Mouse (Mus musculus): ENCODE measurements around the gene Trim21. TPM values are rescaled to one million over a fixed set of nuclear protein-coding genes. Genes with fewer than 3 reads are reported as not detected.

Trim21 gene
- 0.06 TPM in 1 of 2 replicates, not detected in the other for polyA plus RNA-seq (2015; fragmentation: Nextera tagmentation; extraction: Ambion mirVana)

DNA sequence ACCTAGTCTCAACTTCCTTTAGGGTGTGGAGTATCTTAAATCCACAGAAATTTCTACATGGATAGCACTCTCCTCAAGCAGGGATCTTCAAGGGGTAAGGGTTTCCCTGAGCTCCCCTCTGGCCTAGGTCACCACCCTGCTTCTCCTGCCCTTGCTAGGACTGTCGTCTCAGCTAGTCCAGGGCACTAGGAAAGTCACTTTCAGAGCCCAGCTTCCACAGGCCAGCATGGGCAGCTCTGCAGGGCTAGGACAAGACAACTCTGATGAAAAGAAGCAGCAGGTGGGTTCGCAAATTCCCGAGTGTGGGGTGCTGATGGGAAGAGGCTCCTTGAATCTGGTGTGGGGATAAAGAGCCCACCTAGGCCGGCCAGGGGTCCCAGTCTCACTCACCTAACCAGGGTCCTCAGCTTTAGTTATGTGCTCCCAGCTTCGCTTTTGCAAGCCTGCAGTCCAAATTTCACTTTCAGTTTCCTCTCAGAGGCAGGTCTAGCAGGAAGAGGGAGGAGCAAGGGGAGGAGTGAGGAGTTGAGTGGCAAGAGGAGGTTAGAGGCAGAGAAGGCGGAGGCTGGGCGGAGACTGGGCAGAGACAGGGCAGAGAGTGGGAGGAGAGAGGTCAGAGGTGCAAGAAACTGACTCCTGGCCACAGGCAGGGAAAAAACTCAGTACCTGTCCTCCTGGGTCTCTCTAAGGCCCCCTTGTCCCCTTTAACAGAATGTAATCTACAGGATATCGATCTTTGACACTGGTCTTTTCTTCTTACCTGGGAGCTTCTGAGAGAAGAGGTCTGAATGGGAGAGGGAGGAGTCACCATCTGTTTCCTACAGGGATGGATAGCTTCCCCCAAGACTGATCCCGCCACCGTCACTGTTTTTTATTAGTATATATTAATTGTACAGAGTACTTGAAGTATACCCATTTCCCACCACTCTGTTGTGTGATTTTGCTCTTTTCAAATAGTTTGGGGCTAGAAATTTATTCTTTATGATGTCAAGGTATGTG lies at the start of gene Trim21:
Trim21 (minus strand) TSS at position 488 of the 999 bp plus-strand sequence.
- Histone ChIP-seq H3K4me3 (peak within 1 kb of the TSS; percentile 23), H3K4me1 (no peaks in the 10 kb centered on the region), H3K27ac (replicated peaks) (no peak within 1 kb of the TSS), H3K9ac (replicated peaks) (no peak within 1 kb of the TSS), H3K4me2 (replicated peaks) (peak within 1 kb of the TSS; percentile 26), H3K27me3 (no peaks in the 10 kb centered on the region), H3K9me3 (no peaks in the 10 kb centered on the region), H3K36me3 (no peaks in the 10 kb centered on the region)
- 22% methylated on average over 10 of the region's 10 CpGs for WGBS
- ATAC-seq (replicated peaks) = peak; percentile 78; the same call in 1 of the 2 replicates

DNA sequence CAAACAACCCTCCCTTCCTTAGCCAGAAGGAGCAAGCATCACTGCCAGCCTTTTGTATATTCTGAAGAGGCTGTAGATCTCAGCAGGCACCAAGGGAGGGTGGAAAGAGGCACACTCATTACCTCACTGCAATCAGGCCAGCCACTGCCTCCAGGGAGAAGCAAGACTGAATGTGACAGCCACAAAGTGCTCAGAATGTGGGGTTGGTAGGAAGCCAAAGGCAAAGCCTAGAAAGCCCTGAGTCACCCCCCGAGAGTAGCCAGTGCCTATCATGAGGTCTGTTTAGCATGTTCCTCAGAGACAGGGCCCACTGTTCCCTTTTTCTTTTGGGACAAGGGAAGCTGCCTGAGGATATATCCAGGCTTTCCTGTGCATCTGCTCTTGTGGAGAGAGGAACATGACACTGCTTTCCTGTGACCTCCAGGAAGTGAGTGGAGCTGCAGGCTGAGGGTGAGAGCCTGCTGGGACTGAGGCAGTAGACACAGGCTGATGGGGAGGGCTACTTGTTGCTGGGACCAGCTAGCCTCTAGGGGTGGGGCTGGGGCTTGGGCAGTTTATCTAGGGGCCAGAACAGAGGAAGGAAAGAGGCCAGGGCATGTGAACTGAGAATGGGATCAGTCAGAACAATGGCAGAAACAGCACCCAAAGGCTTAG lies 32.2 kb upstream of the Trim21 start, which contains the start of gene Olfr552:
Olfr552 (plus strand) TSS at position 393 of the 654 bp plus-strand sequence.
- no peaks in the 10 kb centered on the region for H3K27me3 ChIP-seq
- H3K4me1 ChIP-seq = no peaks in the 10 kb centered on the region
- H3K4me2 ChIP-seq (replicated peaks) = no peak within 1 kb of the TSS
- no peak within 1 kb of the TSS for H3K27ac ChIP-seq (replicated peaks)
- H3K4me3 ChIP-seq = no peak within 1 kb of the TSS
- no peak for ATAC-seq (replicated peaks)
- H3K36me3 ChIP-seq = no peaks in the 10 kb centered on the region
- H3K9ac ChIP-seq (replicated peaks) = no peak within 1 kb of the TSS
- no peaks in the 10 kb centered on the region for H3K9me3 ChIP-seq
- WGBS = 67% methylated on average over 1 of the region's 1 CpGs

DNA sequence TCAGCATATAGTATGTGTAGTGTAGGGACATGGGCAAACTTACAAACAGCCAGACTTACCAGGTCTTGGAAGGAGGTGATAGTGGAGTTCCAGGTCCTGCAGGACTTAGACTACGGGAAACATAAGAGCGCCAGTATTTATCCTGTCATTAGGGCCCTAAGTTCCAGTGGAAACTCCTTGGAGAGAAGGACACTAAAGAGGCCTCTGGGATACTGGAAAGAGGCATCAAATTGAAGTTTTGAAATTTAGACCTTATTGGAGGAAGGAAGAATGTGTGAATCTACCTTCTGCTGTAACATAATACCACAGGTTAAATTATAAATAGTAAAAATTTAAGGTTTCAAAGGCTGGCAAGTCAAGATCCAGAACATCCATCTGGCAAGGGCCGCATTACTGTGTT lies 26.5 kb upstream of the Trim21 start, which contains the start of gene Olfr551:
Olfr551 (minus strand) TSS at position 101 of the 400 bp plus-strand sequence.
- 91% methylated on average over 3 of the region's 3 CpGs for WGBS
- Histone ChIP-seq H3K9ac (replicated peaks) (no peak within 1 kb of the TSS), H3K36me3 (no peaks in the 10 kb centered on the region), H3K27me3 (no peaks in the 10 kb centered on the region), H3K9me3 (no peaks in the 10 kb centered on the region), H3K4me3 (no peak within 1 kb of the TSS), H3K4me1 (no peaks in the 10 kb centered on the region), H3K27ac (replicated peaks) (no peak within 1 kb of the TSS), H3K4me2 (replicated peaks) (no peak within 1 kb of the TSS)
- no peak for ATAC-seq (replicated peaks)

DNA sequence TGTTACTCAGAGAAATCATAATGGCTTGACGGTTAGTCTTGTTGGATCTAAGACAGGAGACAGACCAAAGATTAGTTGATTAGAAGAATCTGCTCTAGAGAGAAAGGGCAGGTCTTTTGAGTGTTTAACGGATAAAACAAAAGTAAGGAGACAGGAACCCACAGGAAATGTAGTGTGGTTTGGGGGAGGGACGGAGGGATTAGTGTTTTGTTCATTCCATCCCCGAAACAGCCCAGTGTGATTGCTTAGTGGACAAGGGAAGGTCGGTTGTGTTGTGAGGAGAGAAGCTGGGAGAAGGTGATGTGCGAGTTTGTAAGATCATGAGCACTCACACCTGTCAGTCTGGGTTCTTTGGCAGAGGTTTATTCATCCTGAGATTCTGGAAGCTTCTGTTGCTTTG lies 10.7 kb upstream of the Trim21 start:
- Histone ChIP-seq H3K4me3 (no peak overlapping the region), H3K27ac (replicated peaks) (no peak overlapping the region), H3K9me3 (no peaks in the 10 kb centered on the region), H3K4me1 (no peaks in the 10 kb centered on the region), H3K9ac (replicated peaks) (no peak overlapping the region), H3K4me2 (replicated peaks) (no peak overlapping the region), H3K27me3 (no peaks in the 10 kb centered on the region), H3K36me3 (no peaks in the 10 kb centered on the region)
- no peak for ATAC-seq (replicated peaks)
- WGBS = 59% methylated on average over 6 of the region's 6 CpGs

DNA sequence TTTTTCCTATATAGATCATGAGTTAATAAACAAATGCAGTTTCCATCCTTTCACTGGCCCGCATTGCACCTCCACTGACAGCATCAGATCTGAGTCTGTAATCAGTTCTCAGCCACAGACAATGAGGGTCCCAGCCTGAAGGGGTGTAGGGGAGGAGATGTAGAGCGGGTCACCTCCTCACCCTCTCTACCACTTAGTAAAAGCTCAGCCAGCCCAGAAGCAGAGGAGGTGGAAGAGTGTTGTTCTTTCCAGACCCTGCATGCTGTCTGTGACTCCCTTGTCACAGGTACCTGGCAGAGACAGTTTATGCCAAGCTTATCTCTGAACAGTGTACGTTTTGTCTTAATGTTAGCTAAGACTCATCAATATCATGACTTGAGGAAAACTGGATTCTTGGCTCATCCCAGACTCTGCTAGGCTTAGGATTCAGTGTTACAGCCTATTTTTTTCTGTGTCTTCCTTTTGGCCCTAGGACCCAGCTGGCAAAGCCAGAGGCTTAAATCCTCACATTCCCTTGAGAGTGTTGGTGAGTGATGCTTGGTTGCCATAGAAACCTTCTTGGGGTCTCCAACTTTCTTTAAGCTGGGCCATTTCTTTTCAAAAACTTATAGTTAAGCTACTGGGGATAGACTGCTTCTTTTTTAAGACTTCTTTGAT lies 8.0 kb upstream of the Trim21 start:
- no peaks in the 10 kb centered on the region for H3K36me3 ChIP-seq
- H3K4me1 ChIP-seq = no peaks in the 10 kb centered on the region
- H3K27me3 ChIP-seq = no peaks in the 10 kb centered on the region
- H3K4me3 ChIP-seq = no peak overlapping the region
- no peak overlapping the region for H3K4me2 ChIP-seq (replicated peaks)
- 64% methylated on average over 3 of the region's 3 CpGs for WGBS
- no peak; the same call in 1 of the 2 replicates for ATAC-seq (replicated peaks)
- H3K9ac ChIP-seq (replicated peaks) = no peak overlapping the region
- H3K9me3 ChIP-seq = no peaks in the 10 kb centered on the region
- no peak overlapping the region for H3K27ac ChIP-seq (replicated peaks)

DNA sequence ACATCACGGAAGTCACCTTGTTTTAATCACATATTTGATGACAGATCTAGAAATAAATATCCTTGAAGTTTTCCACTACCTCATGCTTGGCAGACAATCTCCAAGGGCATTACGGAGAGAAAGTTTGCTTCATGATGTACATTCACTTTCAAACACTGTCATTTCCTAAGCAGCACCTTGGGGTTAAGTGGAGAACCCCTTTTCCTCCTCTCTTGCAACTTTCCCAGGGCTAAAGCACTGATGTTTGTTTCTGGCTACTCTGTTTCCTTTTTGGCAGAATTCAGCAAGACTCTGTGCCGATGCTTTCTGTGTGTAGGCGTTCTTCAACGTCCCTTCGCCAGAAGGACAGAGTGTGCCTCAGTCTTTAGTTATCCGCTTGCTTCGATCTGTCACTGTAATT lies 5.9 kb upstream of the Trim21 start, which contains the start of gene Olfr550:
Olfr550 (plus strand) TSS at position 301 of the 400 bp plus-strand sequence.
- H3K27me3 ChIP-seq = no peaks in the 10 kb centered on the region
- H3K27ac ChIP-seq (replicated peaks) = no peak within 1 kb of the TSS
- H3K4me2 ChIP-seq (replicated peaks) = no peak within 1 kb of the TSS
- no peak for ATAC-seq (replicated peaks)
- no peaks in the 10 kb centered on the region for H3K36me3 ChIP-seq
- no peak within 1 kb of the TSS for H3K4me3 ChIP-seq
- no peaks in the 10 kb centered on the region for H3K4me1 ChIP-seq
- H3K9me3 ChIP-seq = no peaks in the 10 kb centered on the region
- 92% methylated on average over 8 of the region's 8 CpGs for WGBS
- no peak within 1 kb of the TSS for H3K9ac ChIP-seq (replicated peaks)

DNA sequence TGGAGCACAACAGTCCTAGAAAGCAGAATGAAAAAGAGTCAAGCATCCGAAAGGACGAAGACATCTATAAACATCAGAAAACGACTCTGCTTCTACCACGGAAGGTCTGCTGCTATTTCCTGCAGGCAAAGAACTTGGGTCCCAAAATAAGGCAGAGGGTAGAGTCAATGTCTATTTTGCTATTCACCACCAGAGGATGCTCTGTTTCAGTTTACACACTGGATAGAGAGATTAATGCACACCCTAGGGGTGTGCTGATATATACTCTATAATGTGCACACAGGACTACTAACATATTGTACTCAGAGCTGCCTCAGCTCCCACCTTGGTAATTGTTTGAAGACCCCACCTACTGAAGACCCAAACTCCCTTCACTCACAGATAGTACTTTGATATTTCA lies 933 bp upstream of the Trim21 start:
- Histone ChIP-seq H3K9ac (replicated peaks) (no peak overlapping the region), H3K4me3 (no peak overlapping the region), H3K4me2 (replicated peaks) (no peak overlapping the region), H3K9me3 (no peaks in the 10 kb centered on the region), H3K4me1 (no peaks in the 10 kb centered on the region), H3K36me3 (no peaks in the 10 kb centered on the region), H3K27ac (replicated peaks) (no peak overlapping the region), H3K27me3 (no peaks in the 10 kb centered on the region)
- WGBS = 87% methylated on average over 4 of the region's 4 CpGs
- ATAC-seq (replicated peaks) = no peak

DNA sequence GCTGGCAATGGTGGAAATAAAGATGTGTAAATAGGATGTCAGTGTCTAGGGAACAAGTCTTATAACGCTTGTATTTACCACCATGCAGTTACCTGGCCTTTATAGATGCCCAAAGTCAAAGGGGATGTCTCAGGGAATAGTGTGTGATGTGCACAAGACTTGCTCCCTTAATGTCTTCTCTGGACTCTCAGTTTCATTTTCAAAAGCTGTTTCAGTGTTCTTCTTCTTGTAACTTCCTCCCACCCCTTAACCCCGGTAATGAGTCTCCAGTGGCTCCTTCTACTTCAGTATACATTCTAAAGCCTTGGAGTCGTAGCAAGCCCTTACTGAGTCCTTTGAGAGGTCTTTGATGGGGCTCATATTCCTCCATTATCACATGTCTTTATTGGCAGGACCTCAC lies 12.0 kb downstream of the Trim21 start:
- no peaks in the 10 kb centered on the region for H3K27me3 ChIP-seq
- H3K36me3 ChIP-seq = no peaks in the 10 kb centered on the region
- no peak overlapping the region for H3K4me3 ChIP-seq
- no peak overlapping the region for H3K9ac ChIP-seq (replicated peaks)
- no peaks in the 10 kb centered on the region for H3K4me1 ChIP-seq
- no peak overlapping the region for H3K4me2 ChIP-seq (replicated peaks)
- H3K9me3 ChIP-seq = no peaks in the 10 kb centered on the region
- no peak overlapping the region for H3K27ac ChIP-seq (replicated peaks)
- 76% methylated on average over 3 of the region's 3 CpGs for WGBS
- no peak for ATAC-seq (replicated peaks)

DNA sequence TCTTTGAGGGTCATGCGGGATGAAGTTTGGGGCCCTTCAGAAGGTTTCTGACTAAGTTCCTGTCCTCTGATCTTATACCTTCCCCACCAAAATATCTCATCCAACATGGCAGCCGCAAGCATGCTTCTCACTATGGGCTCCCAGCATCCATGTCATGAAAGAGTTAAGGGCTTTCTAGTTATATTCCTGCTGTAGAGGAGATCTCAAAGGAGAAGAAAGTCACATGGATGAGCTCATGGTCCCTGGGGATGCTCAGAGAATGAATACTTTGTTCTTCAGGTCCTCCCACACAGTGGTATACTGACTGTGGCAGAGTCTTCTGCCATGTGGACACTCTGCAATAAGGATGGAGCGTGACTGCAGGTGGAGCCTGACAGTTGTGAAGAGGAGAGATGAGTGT lies 15.7 kb downstream of the Trim21 start, which contains the start of gene Olfr549:
Olfr549 (plus strand) TSS at position 301 of the 400 bp plus-strand sequence.
- no peak for ATAC-seq (replicated peaks)
- Histone ChIP-seq H3K36me3 (no peaks in the 10 kb centered on the region), H3K9ac (replicated peaks) (no peak within 1 kb of the TSS), H3K4me2 (replicated peaks) (no peak within 1 kb of the TSS), H3K9me3 (no peaks in the 10 kb centered on the region), H3K27me3 (no peaks in the 10 kb centered on the region), H3K27ac (replicated peaks) (no peak within 1 kb of the TSS), H3K4me3 (no peak within 1 kb of the TSS), H3K4me1 (no peaks in the 10 kb centered on the region)
- WGBS = 91% methylated on average over 3 of the region's 3 CpGs

DNA sequence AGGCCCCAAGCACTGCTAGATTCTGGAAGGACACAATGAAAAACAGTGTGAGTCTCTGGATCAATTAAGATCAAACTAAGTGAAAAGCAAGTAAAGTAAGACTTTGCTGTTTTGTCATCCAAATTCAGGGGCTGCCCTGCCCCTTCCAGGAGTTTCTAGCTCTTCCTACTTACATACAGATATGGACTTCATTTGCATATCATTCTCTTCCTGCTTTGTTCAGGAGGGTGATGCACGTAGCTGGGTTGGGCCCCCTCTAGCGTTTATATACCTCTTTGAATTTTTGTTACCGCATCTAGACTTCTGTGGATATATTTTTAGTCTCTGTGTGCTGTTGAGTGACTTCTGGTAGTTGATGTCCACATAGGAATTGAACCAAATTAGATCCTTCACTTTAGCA lies 24.0 kb downstream of the Trim21 start:
- Histone ChIP-seq H3K9me3 (no peaks in the 10 kb centered on the region), H3K9ac (replicated peaks) (no peak overlapping the region), H3K27ac (replicated peaks) (no peak overlapping the region), H3K4me3 (no peak overlapping the region), H3K4me1 (no peaks in the 10 kb centered on the region), H3K27me3 (no peaks in the 10 kb centered on the region), H3K36me3 (no peaks in the 10 kb centered on the region), H3K4me2 (replicated peaks) (no peak overlapping the region)
- WGBS = 65% methylated on average over 3 of the region's 3 CpGs
- ATAC-seq (replicated peaks) = no peak

DNA sequence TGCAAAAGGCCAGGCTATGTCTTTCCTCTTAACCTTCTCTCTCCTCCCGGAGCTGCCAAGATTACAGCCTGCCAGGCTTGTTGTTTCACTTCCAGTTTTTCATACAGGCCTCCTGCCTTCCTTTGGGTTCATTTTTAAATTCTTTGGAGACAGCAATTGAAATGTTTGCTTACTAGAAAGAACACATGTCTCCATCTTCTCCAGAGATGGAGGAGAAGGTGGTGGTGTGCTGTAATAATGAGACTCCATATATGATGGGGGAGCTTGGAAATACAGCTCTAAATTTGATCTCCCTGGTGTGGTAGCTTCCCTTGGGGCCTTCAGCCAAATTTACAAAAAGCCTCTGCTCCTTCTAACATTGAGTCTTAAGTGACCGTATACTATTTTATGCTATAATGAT lies 24.7 kb downstream of the Trim21 start, which contains the start of gene Olfr548-ps1:
Olfr548-ps1 (plus strand) TSS at position 301 of the 400 bp plus-strand sequence.
- no peak for ATAC-seq (replicated peaks)

More for the DNA sequence above, 24.7 kb downstream of the Trim21 start, which contains the start of gene Olfr548-ps1:
- Histone ChIP-seq H3K9ac (replicated peaks) (no peak within 1 kb of the TSS), H3K4me3 (no peak within 1 kb of the TSS), H3K27ac (replicated peaks) (no peak within 1 kb of the TSS), H3K9me3 (no peaks in the 10 kb centered on the region), H3K27me3 (no peaks in the 10 kb centered on the region), H3K4me2 (replicated peaks) (no peak within 1 kb of the TSS), H3K36me3 (no peaks in the 10 kb centered on the region), H3K4me1 (no peaks in the 10 kb centered on the region)
- 88% methylated on average over 2 of the region's 2 CpGs for WGBS
